Mouse (Mus musculus) cerebellum, adult 2 months (tissue): ENCODE measurements around the gene Tnr.

ENCODE experiments used
- CTCF ChIP-seq: fragments of 200-500 bp; IDR thresholded peaks from 2 replicates; pipeline ENCODE4 v1.5.1; 2011; ENCODE audit warnings: low read depth, mild to moderate bottlenecking, control low read depth, low read length, moderate library complexity, borderline replicate concordance; ENCODE audit not compliant: insufficient read depth
- POLR2A ChIP-seq: fragments of 200-500 bp; IDR thresholded peaks from 2 replicates; pipeline ENCODE4 v1.6.1; 2011; ENCODE audit warnings: low read length, control low read depth, borderline replicate concordance; ENCODE audit not compliant: insufficient read depth

DNA sequence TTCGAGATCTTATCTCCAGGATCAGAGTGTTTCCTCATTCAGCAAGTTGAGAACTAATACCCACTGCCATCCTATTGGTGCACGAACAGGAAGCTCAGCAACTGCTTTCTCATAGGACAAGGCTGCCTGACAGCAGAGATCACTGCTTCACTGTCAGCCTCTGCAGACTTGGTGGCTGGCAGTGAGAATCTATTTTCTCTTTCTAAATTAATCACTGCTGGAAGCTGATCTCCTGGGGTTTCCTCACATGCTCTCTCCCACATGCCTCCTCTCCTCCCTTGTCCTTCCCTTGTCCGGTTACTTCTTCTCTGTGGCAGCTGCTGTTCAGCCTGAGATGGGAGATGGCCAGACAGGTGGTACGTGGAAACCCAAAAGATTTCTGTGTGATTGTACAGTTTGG, 60.3 kb downstream of the Tnr start:
- TF ChIP-seq CTCF = no peak
- no peak for TF ChIP-seq POLR2A
